Mouse (Mus musculus) G1E (cell line): Measurements from ENCODE around the gene Snai1.

Experiments
- CTCF ChIP-seq: IDR thresholded peaks from 2 replicates; pipeline ENCODE4 v1.5.1; 2012; ENCODE audit warnings: low read depth, low read length, inconsistent platforms, mixed read lengths
- GATA1 ChIP-seq: IDR thresholded peaks from 2 replicates; pipeline ENCODE4 v1.6.1; 2012; ENCODE audit warnings: borderline replicate concordance, low read length, inconsistent platforms, mixed read lengths
- GATA2 ChIP-seq: IDR thresholded peaks from 2 replicates; pipeline ENCODE4 v1.6.1; 2012; ENCODE audit warnings: low read depth, low read length, inconsistent platforms, borderline replicate concordance
- POLR2AphosphoS5 ChIP-seq: IDR thresholded peaks from 2 replicates; pipeline ENCODE4 v1.6.1; 2012; ENCODE audit warnings: low read depth, low read length, inconsistent platforms; ENCODE audit not compliant: insufficient replicate concordance
- TAL1 ChIP-seq: conservative IDR thresholded peaks from 2 replicates; pipeline ENCODE4 v1.6.1; 2012; ENCODE audit warnings: low read depth, low read length, inconsistent platforms, mixed read lengths

- TF ChIP-seq CTCF (no peak), TAL1 (no peak), GATA1 (no peak), GATA2 (no peak), POLR2AphosphoS5 (no peak)
These were observed 51.0 kb downstream of the Snai1 start for GRCm38 (mm10) chr2:167588774-167589577.
